Mouse (Mus musculus): ENCODE measurements at regions not wholly inside any gene's neighbourhood (a gene's known extent, or its start where the extent isn't known, plus 50 kb on each side); places are given as distances from the start of the nearest gene placed in this dataset.

DNA sequence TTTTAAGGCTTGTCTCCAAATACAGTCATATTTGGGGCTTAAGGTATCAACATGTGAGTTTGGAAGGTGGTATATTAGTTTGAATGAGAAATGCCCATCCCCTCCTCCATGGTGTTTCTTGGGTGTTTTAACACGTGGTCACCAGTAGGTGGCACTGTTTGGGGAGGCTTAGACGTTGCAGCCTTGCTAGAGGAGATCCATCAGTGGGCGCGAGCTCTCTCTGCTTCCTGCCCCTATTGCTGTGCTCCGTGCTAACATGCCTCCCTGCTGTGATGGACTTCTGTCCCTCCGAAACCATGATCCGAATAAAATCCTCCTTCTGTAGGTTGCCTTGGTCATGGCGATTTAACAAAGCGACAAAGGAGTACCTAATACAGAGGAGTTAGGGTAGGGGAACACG is 183.3 kb downstream of the Barhl2 start:
- WGBS, result 29% methylated on average over 10 of the region's 10 CpGs
- Histone ChIP-seq H3K27me3 (peaks cover 9% of the 10 kb centered on the region; the same call in 1 of the 2 replicates), H3K4me1 (peaks cover 4% of the 10 kb centered on the region; the same call in 1 of the 2 replicates), H3K9me3 (no peaks in the 10 kb centered on the region), H3K4me3 (replicated peaks) (no peak overlapping the region), H3K27ac (no peak overlapping the region), H3K4me2 (peak overlapping the region; percentile 21; the same call in 1 of the 2 replicates), H3K9ac (no peak overlapping the region), H3K36me3 (replicated peaks) (no peaks in the 10 kb centered on the region)
- no peak for ATAC-seq (ENCODE audit: low FRiP score)

DNA sequence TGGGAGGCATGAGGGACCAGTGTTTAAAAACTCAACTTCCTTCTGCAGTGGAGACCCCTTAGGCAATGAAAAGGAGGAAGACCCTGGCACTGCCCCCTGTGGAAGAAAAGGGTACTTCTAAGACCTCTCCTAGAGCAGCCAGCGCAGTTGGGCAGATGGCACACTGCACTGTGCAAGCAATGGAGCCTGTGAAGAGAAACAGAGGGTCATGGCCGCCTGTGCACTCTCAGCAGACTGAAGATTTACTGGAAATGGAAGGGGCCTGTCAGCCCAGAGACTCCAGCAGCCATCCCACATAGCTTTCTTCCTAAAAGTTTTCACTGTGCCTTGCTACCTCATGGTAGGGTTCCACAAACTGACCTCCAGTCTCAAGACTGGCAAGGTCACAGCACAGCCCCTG is 193.4 kb downstream of the Barhl2 start:
- no peak overlapping the region for H3K27ac ChIP-seq
- H3K9ac ChIP-seq, result no peak overlapping the region
- no peak for ATAC-seq (ENCODE audit: low FRiP score)
- H3K4me2 ChIP-seq, result no peak overlapping the region
- no peaks in the 10 kb centered on the region for H3K36me3 ChIP-seq (replicated peaks)
- H3K4me3 ChIP-seq (replicated peaks), result no peak overlapping the region
- H3K4me1 ChIP-seq, result no peaks in the 10 kb centered on the region
- 76% methylated on average over 2 of the region's 2 CpGs for WGBS
- H3K27me3 ChIP-seq, result no peaks in the 10 kb centered on the region
- no peaks in the 10 kb centered on the region for H3K9me3 ChIP-seq

GRCm38 (mm10) chr5:106257179-106257578 is 200.8 kb downstream of the Barhl2 start:
- no peak overlapping the region for H3K27ac ChIP-seq
- H3K4me1 ChIP-seq, result no peaks in the 10 kb centered on the region
- no peak overlapping the region for H3K4me2 ChIP-seq
- ATAC-seq (ENCODE audit: low FRiP score), result no peak
- no peaks in the 10 kb centered on the region for H3K27me3 ChIP-seq
- no peak overlapping the region for H3K4me3 ChIP-seq (replicated peaks)
- 73% methylated on average over 1 of the region's 1 CpGs for WGBS
- no peak overlapping the region for H3K9ac ChIP-seq
- no peaks in the 10 kb centered on the region for H3K36me3 ChIP-seq (replicated peaks)
- H3K9me3 ChIP-seq, result no peaks in the 10 kb centered on the region

DNA sequence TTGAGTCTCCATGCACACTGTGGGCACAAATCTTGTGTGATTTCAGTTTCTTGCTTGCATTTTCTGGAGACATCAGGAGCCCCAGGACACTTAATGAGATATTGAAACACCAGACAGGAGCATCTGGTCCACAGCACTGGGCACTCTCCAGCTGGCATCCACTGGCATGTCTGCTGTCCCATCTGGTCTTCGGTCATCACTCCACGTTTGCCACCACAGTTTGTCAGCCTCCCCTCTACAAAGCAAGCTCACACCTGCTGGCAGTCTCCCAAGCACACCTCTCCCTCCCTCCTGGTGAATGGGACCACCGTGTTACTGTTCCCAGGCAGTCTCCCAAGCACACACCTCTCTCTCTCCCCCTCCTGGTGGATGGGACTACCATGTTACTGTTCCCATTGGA is 228.8 kb downstream of the Barhl2 start:
- H3K4me2 ChIP-seq, result no peak overlapping the region
- H3K9me3 ChIP-seq, result no peaks in the 10 kb centered on the region
- 72% methylated on average over 3 of the region's 3 CpGs for WGBS
- no peak for ATAC-seq (ENCODE audit: low FRiP score)
- H3K27ac ChIP-seq, result no peak overlapping the region
- H3K27me3 ChIP-seq, result no peaks in the 10 kb centered on the region
- H3K9ac ChIP-seq, result no peak overlapping the region
- H3K4me1 ChIP-seq, result no peaks in the 10 kb centered on the region
- H3K36me3 ChIP-seq (replicated peaks), result no peaks in the 10 kb centered on the region
- H3K4me3 ChIP-seq (replicated peaks), result no peak overlapping the region

- no peaks in the 10 kb centered on the region for H3K27me3 ChIP-seq
- no peak overlapping the region for H3K4me2 ChIP-seq
- 63% methylated on average over 7 of the region's 7 CpGs for WGBS
- no peaks in the 10 kb centered on the region for H3K9me3 ChIP-seq
- H3K27ac ChIP-seq, result no peak overlapping the region
- H3K4me3 ChIP-seq (replicated peaks), result no peak overlapping the region
- ATAC-seq (ENCODE audit: low FRiP score), result no peak
- no peak overlapping the region for H3K9ac ChIP-seq
- no peaks in the 10 kb centered on the region for H3K4me1 ChIP-seq
- no peaks in the 10 kb centered on the region for H3K36me3 ChIP-seq (replicated peaks)
Measured at GRCm38 (mm10) chr5:106224141-106224540, 233.8 kb downstream of the Barhl2 start.

GRCm38 (mm10) chr5:106209543-106209942 is 248.4 kb downstream of the Barhl2 start:
- Histone ChIP-seq H3K4me1 (peaks cover 17% of the 10 kb centered on the region), H3K36me3 (replicated peaks) (no peaks in the 10 kb centered on the region), H3K9ac (no peak overlapping the region), H3K4me3 (replicated peaks) (no peak overlapping the region), H3K4me2 (no peak overlapping the region), H3K9me3 (no peaks in the 10 kb centered on the region), H3K27me3 (no peaks in the 10 kb centered on the region), H3K27ac (no peak overlapping the region)
- ATAC-seq (ENCODE audit: low FRiP score), result no peak
- WGBS, result 74% methylated on average over 5 of the region's 5 CpGs

DNA sequence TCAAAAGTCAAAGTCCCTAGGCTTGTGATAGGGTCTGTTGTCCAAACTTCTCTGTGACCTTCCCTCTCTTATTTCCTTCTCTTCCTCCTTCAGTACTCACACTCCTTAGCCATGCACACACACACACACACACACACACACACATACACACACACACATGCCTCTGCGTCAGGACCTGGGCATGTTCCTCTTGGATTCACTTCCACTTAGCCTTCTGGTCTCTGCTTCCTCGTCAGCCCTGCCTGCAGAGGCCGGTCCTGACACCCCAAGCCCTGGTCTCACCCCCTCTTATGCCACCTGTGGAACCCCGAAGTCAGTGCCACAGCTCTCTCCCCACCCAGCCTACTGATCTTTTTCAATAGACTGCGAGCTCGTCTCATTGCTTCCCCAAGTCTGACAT is 250.3 kb downstream of the Barhl2 start:
- peaks cover 17% of the 10 kb centered on the region for H3K4me1 ChIP-seq
- no peak overlapping the region for H3K27ac ChIP-seq
- no peak overlapping the region for H3K4me2 ChIP-seq
- H3K9me3 ChIP-seq, result no peaks in the 10 kb centered on the region
- no peaks in the 10 kb centered on the region for H3K27me3 ChIP-seq
- no peak overlapping the region for H3K4me3 ChIP-seq (replicated peaks)
- H3K36me3 ChIP-seq (replicated peaks), result no peaks in the 10 kb centered on the region
- WGBS, result 81% methylated on average over 6 of the region's 6 CpGs
- no peak overlapping the region for H3K9ac ChIP-seq
- no peak for ATAC-seq (ENCODE audit: low FRiP score)

- H3K4me3 ChIP-seq (replicated peaks), result no peak overlapping the region
- H3K27ac ChIP-seq, result no peak overlapping the region
- ATAC-seq (ENCODE audit: low FRiP score), result no peak
- no peaks in the 10 kb centered on the region for H3K9me3 ChIP-seq
- no peaks in the 10 kb centered on the region for H3K27me3 ChIP-seq
- peaks cover 17% of the 10 kb centered on the region for H3K4me1 ChIP-seq
- H3K36me3 ChIP-seq (replicated peaks), result no peaks in the 10 kb centered on the region
- H3K4me2 ChIP-seq, result peak overlapping the region; percentile 34
- WGBS, result 9% methylated on average over 6 of the region's 6 CpGs
- no peak overlapping the region for H3K9ac ChIP-seq
Measured at GRCm38 (mm10) chr5:106205724-106206123, 252.2 kb downstream of the Barhl2 start.

DNA sequence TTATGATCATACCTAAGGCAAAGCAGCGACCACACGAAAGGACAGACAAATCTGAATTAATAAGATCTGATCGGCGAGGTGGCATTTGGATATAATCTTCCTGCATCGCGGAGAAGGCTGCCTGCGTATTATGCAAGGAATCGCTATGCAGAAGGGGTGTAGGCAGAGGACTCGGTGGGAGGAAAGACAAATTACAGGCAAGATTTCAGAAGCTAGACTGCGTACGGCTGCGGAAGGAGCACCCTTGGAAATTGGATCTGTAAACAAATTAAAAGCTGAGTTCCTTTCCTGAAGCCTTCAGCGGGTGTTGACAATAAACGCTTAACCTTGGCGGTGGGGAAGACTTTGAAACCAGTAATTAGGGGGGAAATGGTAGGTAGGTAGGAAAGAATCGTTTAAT is 257.3 kb downstream of the Barhl2 start:
- H3K4me2 ChIP-seq, result no peak overlapping the region
- peaks cover 8% of the 10 kb centered on the region for H3K4me1 ChIP-seq
- H3K9me3 ChIP-seq, result no peaks in the 10 kb centered on the region
- no peak for ATAC-seq (ENCODE audit: low FRiP score)
- H3K4me3 ChIP-seq (replicated peaks), result no peak overlapping the region
- no peak overlapping the region for H3K27ac ChIP-seq
- H3K27me3 ChIP-seq, result no peaks in the 10 kb centered on the region
- H3K36me3 ChIP-seq (replicated peaks), result no peaks in the 10 kb centered on the region
- 72% methylated on average over 16 of the region's 16 CpGs for WGBS
- H3K9ac ChIP-seq, result no peak overlapping the region

DNA sequence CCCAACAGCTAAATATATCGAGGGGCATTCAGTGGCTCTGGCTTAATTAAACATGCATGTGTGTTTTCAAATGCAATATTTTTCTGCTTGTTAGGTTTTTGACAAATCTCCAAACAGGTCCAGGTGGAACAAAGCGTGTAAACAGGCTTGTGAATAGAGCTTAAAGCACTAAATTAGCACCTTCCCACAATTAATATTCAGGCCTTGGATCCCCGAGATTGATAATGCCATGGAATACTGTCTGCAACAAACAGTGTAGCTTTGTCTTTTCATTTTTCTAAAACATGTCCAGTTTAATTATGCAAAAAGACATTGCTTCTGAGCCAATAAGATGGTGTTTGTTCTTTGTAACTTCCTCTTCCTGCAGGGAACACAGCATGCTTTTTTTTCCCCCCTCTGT is 258.9 kb downstream of the Barhl2 start:
- H3K4me1 ChIP-seq, result no peaks in the 10 kb centered on the region
- 60% methylated on average over 3 of the region's 3 CpGs for WGBS
- H3K4me3 ChIP-seq (replicated peaks), result no peak overlapping the region
- no peak overlapping the region for H3K4me2 ChIP-seq
- no peak overlapping the region for H3K9ac ChIP-seq
- no peak for ATAC-seq (ENCODE audit: low FRiP score)
- no peaks in the 10 kb centered on the region for H3K9me3 ChIP-seq
- no peak overlapping the region for H3K27ac ChIP-seq
- H3K36me3 ChIP-seq (replicated peaks), result no peaks in the 10 kb centered on the region
- no peaks in the 10 kb centered on the region for H3K27me3 ChIP-seq

- ATAC-seq (ENCODE audit: low FRiP score), result no peak
Measured at GRCm38 (mm10) chr5:106191141-106191540, 266.8 kb downstream of the Barhl2 start.

DNA sequence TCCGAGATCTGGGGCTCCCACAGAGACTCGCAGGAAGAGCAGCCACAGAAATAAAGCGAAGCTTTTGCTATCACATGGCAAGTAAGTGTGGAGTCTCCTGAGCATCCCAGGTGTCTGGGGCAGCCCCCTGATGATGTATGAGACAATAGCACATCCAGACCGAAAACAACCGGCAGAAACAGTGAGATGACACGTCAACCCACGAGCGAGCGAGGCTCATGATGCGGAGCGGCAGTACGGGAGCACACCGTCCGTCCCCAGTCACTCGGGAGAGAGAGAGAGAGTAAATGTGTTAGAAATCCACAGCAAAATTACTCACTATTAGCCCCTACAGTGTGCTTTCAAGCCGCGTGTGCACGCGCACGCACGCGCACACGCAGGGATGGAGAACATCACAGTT is 276.2 kb downstream of the Barhl2 start:
- Histone ChIP-seq H3K36me3 (replicated peaks) (no peaks in the 10 kb centered on the region), H3K9me3 (no peaks in the 10 kb centered on the region), H3K4me2 (no peak overlapping the region), H3K9ac (no peak overlapping the region), H3K27me3 (no peaks in the 10 kb centered on the region; the same call in 1 of the 2 replicates), H3K27ac (no peak overlapping the region), H3K4me1 (no peaks in the 10 kb centered on the region), H3K4me3 (replicated peaks) (no peak overlapping the region)
- 90% methylated on average over 23 of the region's 23 CpGs for WGBS
- ATAC-seq (ENCODE audit: low FRiP score), result no peak

More at GRCm38 (mm10) chr5:106191141-106191540, 266.8 kb downstream of the Barhl2 start:
- Histone ChIP-seq H3K4me1 (no peaks in the 10 kb centered on the region), H3K27me3 (no peaks in the 10 kb centered on the region), H3K9ac (no peak overlapping the region), H3K9me3 (no peaks in the 10 kb centered on the region), H3K4me2 (no peak overlapping the region), H3K27ac (no peak overlapping the region), H3K36me3 (replicated peaks) (no peaks in the 10 kb centered on the region), H3K4me3 (replicated peaks) (no peak overlapping the region)
- 92% methylated on average over 11 of the region's 11 CpGs for WGBS

DNA sequence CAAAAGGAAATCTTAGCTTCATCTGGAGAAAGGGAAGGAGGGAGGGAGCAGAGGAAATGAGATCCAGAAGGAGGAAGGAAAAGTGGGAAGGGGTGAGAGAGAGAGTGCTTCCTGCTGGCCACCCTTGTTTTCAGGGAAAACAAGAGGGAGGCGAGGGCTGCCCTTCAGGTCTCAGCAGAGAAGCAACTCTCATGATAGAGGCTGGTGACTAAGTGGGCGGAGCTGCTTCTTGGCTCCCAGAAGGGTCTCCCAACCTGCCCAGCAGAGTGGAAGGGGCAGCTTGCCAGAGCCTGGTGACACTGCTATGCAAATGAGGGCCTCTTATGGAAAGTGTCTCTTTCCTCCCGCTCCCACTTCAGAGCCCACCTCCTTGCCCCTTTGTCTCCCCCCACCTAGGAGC is 285.8 kb downstream of the Barhl2 start:
- Histone ChIP-seq H3K36me3 (replicated peaks) (no peaks in the 10 kb centered on the region), H3K27ac (no peak overlapping the region), H3K9ac (no peak overlapping the region), H3K4me2 (no peak overlapping the region), H3K4me3 (replicated peaks) (no peak overlapping the region), H3K9me3 (no peaks in the 10 kb centered on the region), H3K27me3 (no peaks in the 10 kb centered on the region), H3K4me1 (peaks cover 13% of the 10 kb centered on the region)
- WGBS, result 15% methylated on average over 3 of the region's 3 CpGs
- ATAC-seq (ENCODE audit: low FRiP score), result peak; percentile 77; the same call in 1 of the 2 replicates

Measured in forebrain, embryonic 12.5 days (tissue).